Mouse (Mus musculus): ENCODE results near the gene Bex4. TPM values are rescaled to one million over a fixed set of nuclear protein-coding genes. Genes with fewer than 3 reads are reported as not detected.
"Not testable (repeated sequence)": the region's sequence is repeated elsewhere in the genome, so short reads cannot be mapped to it uniquely, and the experiment has no call there.

The Bex4 gene
- 211 and 264 TPM in 2 replicates for polyA plus RNA-seq (2015; fragmentation: Nextera tagmentation; extraction: Ambion mirVana)

DNA sequence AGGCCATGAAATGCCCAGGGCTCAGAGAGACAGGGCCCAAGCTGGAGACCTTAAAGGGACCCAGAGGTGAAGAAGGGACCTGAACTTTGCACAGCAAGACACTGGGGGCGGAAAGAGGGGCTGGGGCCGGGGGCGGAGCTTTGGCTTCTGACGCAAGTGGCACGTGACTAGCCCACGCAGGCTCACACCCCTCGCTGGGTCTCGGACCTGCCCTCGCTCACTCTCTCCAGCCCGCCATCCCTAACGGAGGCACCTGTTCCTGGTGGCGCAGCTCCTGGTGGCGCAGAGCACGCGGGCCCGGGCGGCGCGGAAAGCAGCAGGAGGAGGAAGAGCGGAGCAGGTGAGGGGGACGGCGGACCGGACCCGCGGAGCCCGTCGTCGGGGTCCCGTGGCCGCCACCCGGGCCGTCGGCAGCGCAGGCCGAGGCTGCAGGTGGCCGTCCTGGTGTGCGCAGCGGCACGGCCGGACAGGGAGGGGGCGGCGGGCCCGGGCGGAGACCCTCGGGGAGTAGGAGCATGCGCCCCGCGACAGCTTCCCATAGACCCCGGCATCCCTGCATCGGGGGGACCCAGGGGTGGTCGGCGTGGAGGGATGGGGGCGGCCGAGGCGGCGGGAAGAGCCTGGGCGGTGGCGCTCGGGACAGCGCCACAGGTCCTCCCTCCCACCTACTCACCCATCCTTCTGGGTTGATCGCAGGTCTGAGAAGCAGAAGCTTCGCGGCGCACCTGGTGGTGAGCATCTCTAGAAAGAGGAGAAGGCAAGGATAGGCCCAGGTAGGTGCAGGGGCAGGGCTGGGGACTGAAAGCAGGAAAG is at the start of gene Bex4:
Gene Bex4, plus strand, starts transcription at position 170 of the 813 bp plus-strand sequence.
- peak; percentile 71 for ATAC-seq (ENCODE audit: low read depth)
- not testable (repeated sequence) for H3K27me3 ChIP-seq; H3K9me3 ChIP-seq (replicated peaks); DNase-seq; H3K36me3 ChIP-seq
- Histone ChIP-seq H3K27ac (peak within 1 kb of the TSS; percentile 77), H3K9ac (peak within 1 kb of the TSS; percentile 76), H3K4me3 (replicated peaks) (peak within 1 kb of the TSS; percentile 65), H3K4me2 (peak within 1 kb of the TSS; percentile 54), H3K4me1 (replicated peaks) (peaks cover 35% of the 10 kb centered on the region)
- WGBS (ENCODE audit: insufficient replicate concordance), result 32% methylated on average over 19 of the region's 64 CpGs

DNA sequence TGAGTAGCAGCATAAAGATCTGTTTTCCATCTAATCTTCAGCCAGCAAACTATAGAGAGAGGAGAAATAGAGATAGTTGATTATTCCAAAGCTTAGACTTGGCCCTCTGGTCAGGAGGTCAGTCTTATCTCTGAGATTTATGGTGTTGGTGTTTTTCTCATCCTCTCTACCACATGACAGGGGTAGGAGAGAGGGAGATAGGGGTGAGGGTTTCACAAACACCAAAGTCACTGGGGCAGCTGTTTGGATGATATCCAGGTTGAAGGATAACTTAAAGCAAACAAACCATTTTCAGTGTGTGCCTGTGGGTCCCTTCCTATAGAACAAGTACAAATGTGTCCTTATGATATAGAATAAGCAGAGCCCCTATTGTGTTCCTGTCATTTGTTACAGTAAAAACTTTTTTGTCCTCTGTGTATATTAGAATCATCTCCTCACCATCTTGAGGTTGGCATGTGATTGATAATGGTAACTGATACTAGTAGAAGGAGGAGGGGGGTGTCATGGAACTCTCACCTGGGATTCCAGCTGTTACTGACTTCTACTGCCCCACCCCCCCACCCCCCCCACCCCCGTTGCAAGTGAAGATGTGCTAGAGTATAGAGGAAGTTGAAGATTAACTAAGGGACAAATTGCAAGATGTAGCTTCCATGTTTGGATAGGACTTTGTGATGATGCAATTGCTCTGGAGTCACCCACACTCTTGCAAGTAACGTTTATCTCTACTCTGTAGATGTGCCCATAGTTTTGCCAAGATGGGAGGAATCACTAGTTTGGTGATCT is 46.1 kb upstream of the Bex4 start:
- no peak overlapping the region for H3K27ac ChIP-seq
- no peak overlapping the region for H3K9ac ChIP-seq
- WGBS (ENCODE audit: insufficient replicate concordance), result 16% methylated on average over 2 of the region's 2 CpGs
- no peaks in the 10 kb centered on the region for H3K36me3 ChIP-seq
- H3K4me2 ChIP-seq, result no peak overlapping the region
- H3K27me3 ChIP-seq, result no peaks in the 10 kb centered on the region
- peak; percentile 65 for ATAC-seq (ENCODE audit: low read depth)
- H3K4me1 ChIP-seq (replicated peaks), result no peaks in the 10 kb centered on the region
- H3K9me3 ChIP-seq (replicated peaks), result no peaks in the 10 kb centered on the region
- H3K4me3 ChIP-seq (replicated peaks), result no peak overlapping the region
- no peak for DNase-seq

DNA sequence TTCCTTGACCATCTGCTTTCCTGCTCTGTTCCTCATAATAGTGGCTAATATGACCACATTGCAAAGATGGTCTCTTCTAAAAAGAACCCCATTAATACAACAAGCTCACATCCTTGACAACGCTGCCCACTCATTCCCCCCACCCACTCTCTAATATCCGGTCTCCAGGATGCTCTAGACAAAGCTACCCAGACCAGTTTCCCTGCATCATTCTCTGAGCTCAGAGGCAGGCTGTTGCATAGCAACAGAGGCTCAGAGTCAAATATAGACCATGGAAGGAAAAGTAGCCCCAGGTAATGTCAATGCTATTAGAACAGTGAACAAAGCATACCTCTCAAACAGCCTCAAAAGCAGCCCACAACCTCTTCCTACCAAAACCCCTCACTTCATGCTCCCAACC is 44.4 kb upstream of the Bex4 start:
- WGBS (ENCODE audit: insufficient replicate concordance), result 43% methylated on average over 2 of the region's 2 CpGs
- H3K36me3 ChIP-seq, result no peaks in the 10 kb centered on the region

DNA sequence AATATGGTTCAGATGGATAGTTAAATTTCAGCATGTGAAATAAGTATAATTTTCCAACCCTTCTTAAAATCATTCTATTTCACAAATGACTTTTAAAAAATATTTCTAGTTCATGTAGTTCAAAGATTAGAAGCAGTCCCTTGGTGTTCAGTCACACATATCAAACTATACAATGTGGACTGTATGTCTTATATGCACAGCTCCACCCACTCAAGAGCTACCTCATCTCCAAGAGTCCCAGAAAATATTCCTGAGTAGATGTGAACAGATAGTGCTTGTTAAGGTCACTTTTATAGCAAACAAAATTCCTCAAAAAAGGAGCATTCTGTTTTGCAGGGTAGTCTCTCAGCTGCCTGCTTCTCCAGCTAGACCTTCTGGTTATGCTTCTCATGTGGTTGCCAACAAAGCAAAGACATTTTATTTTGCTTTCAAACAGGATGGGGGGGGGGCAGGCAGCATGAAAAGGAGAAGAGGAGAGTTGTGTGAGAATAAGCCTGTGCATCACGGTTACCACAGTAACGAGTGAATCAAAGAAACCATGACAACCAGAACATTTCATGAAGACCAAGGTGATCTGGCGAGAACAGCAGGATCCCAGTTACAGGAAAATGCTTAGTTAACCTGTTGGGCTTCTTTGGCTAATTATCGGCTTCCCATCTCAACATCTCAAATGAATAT is 34.6 kb upstream of the Bex4 start:
- no peaks in the 10 kb centered on the region for H3K36me3 ChIP-seq
- DNase-seq, result no peak
- WGBS (ENCODE audit: insufficient replicate concordance), result 53% methylated on average over 4 of the region's 4 CpGs
- H3K9ac ChIP-seq, result no peak overlapping the region
- no peak overlapping the region for H3K4me3 ChIP-seq (replicated peaks)
- no peaks in the 10 kb centered on the region for H3K9me3 ChIP-seq (replicated peaks)
- ATAC-seq (ENCODE audit: low read depth), result no peak
- no peak overlapping the region for H3K4me2 ChIP-seq
- no peaks in the 10 kb centered on the region for H3K27me3 ChIP-seq
- H3K27ac ChIP-seq, result no peak overlapping the region
- H3K4me1 ChIP-seq (replicated peaks), result no peaks in the 10 kb centered on the region

More for the DNA sequence above, 44.4 kb upstream of the Bex4 start:
- Histone ChIP-seq H3K27me3 (no peaks in the 10 kb centered on the region), H3K4me3 (replicated peaks) (no peak overlapping the region), H3K4me1 (replicated peaks) (no peaks in the 10 kb centered on the region), H3K27ac (no peak overlapping the region), H3K9ac (no peak overlapping the region), H3K9me3 (replicated peaks) (no peaks in the 10 kb centered on the region), H3K4me2 (no peak overlapping the region)
- DNase-seq, result no peak
- ATAC-seq (ENCODE audit: low read depth), result no peak

DNA sequence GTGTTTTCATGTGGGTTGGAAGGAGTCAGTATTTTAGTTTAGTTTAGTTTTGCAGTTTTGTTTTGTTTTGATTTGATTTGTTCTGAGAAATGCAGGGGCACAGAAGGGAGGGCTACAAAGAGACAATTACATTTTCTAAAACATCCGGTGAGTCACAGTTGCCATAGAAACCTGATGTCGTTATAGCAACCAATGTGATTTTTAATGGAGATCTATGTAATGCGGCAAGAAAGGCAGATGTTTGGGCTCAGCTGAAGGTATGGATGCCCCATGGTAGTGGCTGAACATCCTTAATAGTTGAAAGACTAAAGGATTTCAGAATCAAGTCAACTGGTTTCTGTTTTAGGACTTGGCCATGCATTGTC is 34.1 kb upstream of the Bex4 start:
- DNase-seq, result no peak
- Histone ChIP-seq H3K4me1 (replicated peaks) (no peaks in the 10 kb centered on the region), H3K36me3 (no peaks in the 10 kb centered on the region), H3K4me2 (no peak overlapping the region), H3K9ac (no peak overlapping the region), H3K27me3 (no peaks in the 10 kb centered on the region), H3K27ac (no peak overlapping the region), H3K4me3 (replicated peaks) (no peak overlapping the region), H3K9me3 (replicated peaks) (no peaks in the 10 kb centered on the region)
- ATAC-seq (ENCODE audit: low read depth), result no peak
- 56% methylated on average over 3 of the region's 3 CpGs for WGBS (ENCODE audit: insufficient replicate concordance)

DNA sequence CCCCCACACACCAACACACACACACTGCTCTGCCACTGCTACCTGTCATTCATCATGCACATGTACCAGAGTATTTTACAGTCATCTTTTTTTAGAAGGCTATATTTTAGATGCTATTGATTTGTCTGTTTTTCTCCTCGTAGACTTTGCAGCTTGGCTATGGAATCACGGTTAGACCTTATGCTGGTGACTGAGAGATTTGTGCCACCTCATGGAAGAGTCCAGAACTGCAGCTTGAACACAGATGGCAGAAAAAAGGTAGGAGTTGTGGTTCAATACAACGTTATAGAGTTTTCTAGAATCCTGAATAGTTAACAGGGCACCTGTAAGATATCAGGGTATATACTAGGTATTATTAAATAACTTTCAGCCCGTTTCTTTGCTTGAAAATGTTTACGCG is 30.9 kb upstream of the Bex4 start:
- Histone ChIP-seq H3K4me3 (replicated peaks) (no peak overlapping the region), H3K9me3 (replicated peaks) (no peaks in the 10 kb centered on the region), H3K9ac (no peak overlapping the region), H3K27ac (no peak overlapping the region), H3K4me1 (replicated peaks) (no peaks in the 10 kb centered on the region), H3K27me3 (no peaks in the 10 kb centered on the region), H3K36me3 (no peaks in the 10 kb centered on the region), H3K4me2 (no peak overlapping the region)
- 33% methylated on average over 6 of the region's 6 CpGs for WGBS (ENCODE audit: insufficient replicate concordance)
- DNase-seq (no peak), ATAC-seq (ENCODE audit: low read depth) (no peak)

DNA sequence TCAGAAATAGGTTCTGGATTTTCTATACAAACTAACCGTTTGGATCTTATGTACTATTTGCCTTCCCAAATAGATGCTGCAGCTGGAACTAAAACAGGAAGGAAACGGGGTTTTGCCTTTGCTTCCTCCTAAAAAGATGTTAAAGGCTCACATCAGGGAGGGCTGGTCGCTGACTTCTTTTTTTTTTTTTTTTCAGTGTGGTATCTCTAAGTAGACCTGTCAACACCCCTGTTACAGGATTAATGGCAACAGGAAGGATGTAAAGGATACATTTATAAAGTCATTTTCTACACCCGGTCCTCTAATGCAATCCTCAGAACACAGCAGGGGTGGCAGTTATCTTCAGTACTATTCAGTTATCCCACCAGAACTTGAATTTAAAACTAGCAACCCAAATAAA is 23.8 kb upstream of the Bex4 start:
- no peak overlapping the region for H3K4me2 ChIP-seq
- 18% methylated on average over 4 of the region's 4 CpGs for WGBS (ENCODE audit: insufficient replicate concordance)
- no peak for DNase-seq
- H3K27ac ChIP-seq, result no peak overlapping the region
- no peaks in the 10 kb centered on the region for H3K9me3 ChIP-seq (replicated peaks)
- no peaks in the 10 kb centered on the region for H3K4me1 ChIP-seq (replicated peaks)
- H3K4me3 ChIP-seq (replicated peaks), result no peak overlapping the region
- H3K9ac ChIP-seq, result no peak overlapping the region
- peaks cover 9% of the 10 kb centered on the region; the same call in 1 of the 2 replicates for H3K27me3 ChIP-seq
- no peak for ATAC-seq (ENCODE audit: low read depth)
- H3K36me3 ChIP-seq, result no peaks in the 10 kb centered on the region

DNA sequence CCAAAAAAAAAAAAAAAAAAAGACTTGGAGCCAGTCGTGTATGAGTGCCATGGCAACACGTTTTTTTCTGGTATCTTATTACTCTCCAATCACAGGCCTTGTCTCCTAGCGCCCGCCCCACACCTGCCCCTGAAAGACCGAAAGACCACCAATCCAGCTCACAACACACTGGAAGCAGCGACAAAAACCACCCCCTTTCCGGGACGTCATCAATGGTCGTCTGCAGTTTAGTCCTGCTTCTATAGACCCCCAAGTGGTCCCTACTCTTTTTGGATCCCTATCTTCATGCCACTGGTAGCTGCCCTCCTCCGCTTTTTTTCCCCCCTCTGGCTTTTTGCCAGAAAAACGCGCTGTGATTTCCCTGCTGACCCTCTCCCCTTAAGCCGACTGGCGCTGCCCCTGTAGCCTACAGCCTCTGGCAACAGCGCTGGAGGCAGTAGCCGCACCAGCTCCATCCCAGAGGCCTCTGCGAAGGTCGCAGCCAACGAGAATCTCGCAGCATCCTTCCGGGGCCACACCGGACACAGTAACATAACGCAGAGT is 23.3 kb upstream of the Bex4 start:
- peak; percentile 34; the same call in 1 of the 2 replicates for ATAC-seq (ENCODE audit: low read depth)
- no peak overlapping the region for H3K9ac ChIP-seq

DNA sequence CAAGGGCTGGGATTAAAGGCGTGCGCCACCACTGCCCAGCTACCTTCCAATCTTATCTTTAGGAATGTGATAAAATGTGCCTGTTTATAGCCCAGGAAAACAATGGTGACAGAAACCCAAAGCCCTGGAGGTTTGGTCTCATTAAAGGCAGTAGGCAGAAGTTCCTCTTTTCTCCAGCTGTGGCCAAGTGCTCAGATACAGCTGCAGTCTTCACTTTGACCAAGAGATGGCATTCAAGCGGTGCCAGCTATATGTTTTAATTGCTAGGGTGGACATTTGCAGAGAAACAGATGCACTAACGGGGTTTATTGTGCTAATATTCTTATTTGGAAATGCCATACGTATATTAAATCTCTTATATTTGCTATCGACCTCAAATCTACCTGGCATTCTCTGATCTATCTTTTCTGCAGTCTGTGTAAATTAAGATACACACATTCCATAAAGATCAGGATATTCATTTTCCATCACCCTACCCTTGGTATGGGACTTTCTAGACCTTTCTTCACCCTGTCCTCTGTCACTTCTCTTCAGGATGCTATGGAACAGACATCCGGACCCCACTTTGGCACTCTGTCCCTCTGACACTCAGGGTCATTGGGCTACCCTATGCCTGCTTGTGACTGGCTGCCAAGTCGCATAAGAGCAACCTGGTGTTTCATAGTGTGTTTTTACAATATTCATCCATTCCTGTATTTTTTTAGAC is 11.6 kb upstream of the Bex4 start:
- Histone ChIP-seq H3K27ac (no peak overlapping the region), H3K9ac (no peak overlapping the region), H3K4me3 (replicated peaks) (no peak overlapping the region), H3K4me1 (replicated peaks) (no peaks in the 10 kb centered on the region; the same call in 1 of the 2 replicates), H3K27me3 (no peaks in the 10 kb centered on the region), H3K36me3 (no peaks in the 10 kb centered on the region), H3K4me2 (no peak overlapping the region), H3K9me3 (replicated peaks) (no peaks in the 10 kb centered on the region)
- ATAC-seq (ENCODE audit: low read depth) (no peak), DNase-seq (no peak)
- WGBS (ENCODE audit: insufficient replicate concordance), result 41% methylated on average over 8 of the region's 8 CpGs

More for the DNA sequence above, 23.3 kb upstream of the Bex4 start:
- Histone ChIP-seq H3K4me2 (peak overlapping the region; percentile 41), H3K27me3 (peaks cover 9% of the 10 kb centered on the region; the same call in 1 of the 2 replicates), H3K9me3 (replicated peaks) (no peaks in the 10 kb centered on the region), H3K4me1 (replicated peaks) (no peaks in the 10 kb centered on the region), H3K27ac (no peak overlapping the region), H3K4me3 (replicated peaks) (peak overlapping the region; percentile 21; the same call in 1 of the 2 replicates), H3K36me3 (no peaks in the 10 kb centered on the region)
- DNase-seq, result no peak
- 18% methylated on average over 23 of the region's 23 CpGs for WGBS (ENCODE audit: insufficient replicate concordance)

DNA sequence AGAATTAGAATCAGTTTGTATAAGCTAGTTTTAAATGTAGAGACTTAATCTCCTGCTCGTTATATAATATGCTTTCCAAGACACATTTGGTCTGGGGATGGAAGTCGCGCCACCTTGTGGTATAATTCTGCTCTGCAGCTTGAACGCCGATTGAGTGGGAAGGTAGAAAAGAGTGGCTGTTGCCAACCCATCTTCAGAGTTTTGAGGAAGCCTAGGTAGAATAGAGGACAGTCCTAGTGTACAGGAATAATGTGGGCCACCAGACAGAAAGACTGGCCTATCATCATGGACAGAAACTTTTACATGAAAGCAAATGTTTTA is 11.1 kb upstream of the Bex4 start:
- WGBS (ENCODE audit: insufficient replicate concordance), result 16% methylated on average over 5 of the region's 5 CpGs
- no peak overlapping the region for H3K4me2 ChIP-seq

More for the DNA sequence above, 11.1 kb upstream of the Bex4 start:
- Histone ChIP-seq H3K27ac (no peak overlapping the region), H3K36me3 (no peaks in the 10 kb centered on the region), H3K4me3 (replicated peaks) (no peak overlapping the region), H3K9me3 (replicated peaks) (no peaks in the 10 kb centered on the region), H3K27me3 (no peaks in the 10 kb centered on the region), H3K4me1 (replicated peaks) (no peaks in the 10 kb centered on the region; the same call in 1 of the 2 replicates), H3K9ac (no peak overlapping the region)
- DNase-seq (peak; percentile 30), ATAC-seq (ENCODE audit: low read depth) (0 out of 2 replicates have a peak, but pooled peaks have one; percentile 47)
